Mouse (Mus musculus) neural tube, embryonic 13.5 days (tissue): ENCODE results near the gene Tmed1. TPM values are rescaled to one million over a fixed set of nuclear protein-coding genes. Genes with fewer than 3 reads are reported as not detected.
A peak's percentile ranks its signal among the peaks of the same experiment; 100 is the strongest.

Experiments used
- ATAC-seq: fragments of 200-750 bp; cut with Nextera tagmentation; 2 replicates; pipeline ENCODE4 v1.8.0; 2017; ENCODE audit warnings: low read depth, mild to moderate bottlenecking, moderate TSS enrichment, moderate library complexity
- H3K27ac ChIP-seq: fragments of 300-500 bp; sonication (generic); replicated peaks from 2 replicates; pipeline ENCODE4 v1.5.1; 2015; ENCODE audit warnings: moderate library complexity, mild to moderate bottlenecking, inconsistent platforms
- H3K27me3 ChIP-seq: fragments of 300-500 bp; sonication (generic); 2 replicates; pipeline ENCODE4 v1.6.1; 2015; ENCODE audit warnings: mild to moderate bottlenecking, inconsistent platforms
- H3K36me3 ChIP-seq: fragments of 300-500 bp; sonication (generic); 2 replicates; pipeline ENCODE4 v1.6.1; 2015; ENCODE audit warnings: mild to moderate bottlenecking, inconsistent platforms
- H3K4me1 ChIP-seq: fragments of 300-500 bp; sonication (generic); replicated peaks from 2 replicates; pipeline ENCODE4 v1.6.1; 2015; ENCODE audit warnings: inconsistent platforms
- H3K4me2 ChIP-seq: fragments of 300-500 bp; sonication (generic); 2 replicates; pipeline ENCODE4 v1.6.1; 2015; ENCODE audit warnings: inconsistent platforms, mild to moderate bottlenecking, moderate library complexity
- H3K4me3 ChIP-seq: fragments of 300-500 bp; sonication (generic); 2 replicates; pipeline ENCODE4 v1.5.1; 2015; ENCODE audit warnings: mild to moderate bottlenecking, inconsistent platforms
- H3K9ac ChIP-seq: fragments of 300-500 bp; sonication (generic); 2 replicates; pipeline ENCODE4 v1.6.1; 2015; ENCODE audit warnings: moderate library complexity, mild to moderate bottlenecking, inconsistent platforms
- H3K9me3 ChIP-seq: fragments of 300-500 bp; sonication (generic); 2 replicates; pipeline ENCODE4 v1.6.1; 2016; ENCODE audit warnings: inconsistent platforms
- WGBS: fragments of 180-500 bp; shearing (Covaris S2); methylation state at CpG from one replicate; pipeline ENCODE4 v1.1.7; 2015; 5-methylcytosine and 5-hydroxymethylcytosine counted together
- polyA plus RNA-seq: library from polyadenylated mRNA; unstranded; fragments of >200 nt; fragmentation: Nextera tagmentation; extraction: Ambion mirVana; gene quantifications from 2 replicates; pipeline ENCODE4 v1.2.1, GENCODE M21; 2015

Tmed1 gene
- polyA plus RNA-seq, result 52.8 and 53.9 TPM in 2 replicates

GRCm38 (mm10) chr9:21509772-21510688 is at the start of gene Tmed1:
Gene Tmed1 (minus strand): TSS chr9:21510252.
- WGBS, result under 1% methylated on average over 44 of the region's 44 CpGs
- ATAC-seq, result peak; percentile 96
- H3K36me3 ChIP-seq, result peaks cover 37% of the 10 kb centered on the region
- H3K4me1 ChIP-seq, result peaks cover 19% of the 10 kb centered on the region
- peak within 1 kb of the TSS; percentile 78 for H3K9ac ChIP-seq
- H3K27me3 ChIP-seq, result no peaks in the 10 kb centered on the region
- H3K27ac ChIP-seq, result peak within 1 kb of the TSS; percentile 93
- no peaks in the 10 kb centered on the region for H3K9me3 ChIP-seq
- peak within 1 kb of the TSS; percentile 63 for H3K4me3 ChIP-seq
- peak within 1 kb of the TSS; percentile 66 for H3K4me2 ChIP-seq

- H3K27me3 ChIP-seq, result no peaks in the 10 kb centered on the region
- no peaks in the 10 kb centered on the region for H3K9me3 ChIP-seq
- no peak overlapping the region for H3K9ac ChIP-seq
- peaks cover 24% of the 10 kb centered on the region for H3K4me1 ChIP-seq
- ATAC-seq, result no peak
- H3K27ac ChIP-seq, result no peak overlapping the region
- no peak overlapping the region for H3K4me2 ChIP-seq
- WGBS, result 95% methylated on average over 3 of the region's 3 CpGs
- peaks cover 21% of the 10 kb centered on the region for H3K36me3 ChIP-seq
- no peak overlapping the region for H3K4me3 ChIP-seq
Observed at GRCm38 (mm10) chr9:21559151-21559550, 49.1 kb upstream of the Tmed1 start.

GRCm38 (mm10) chr9:21558366-21558765 is 48.3 kb upstream of the Tmed1 start:
- H3K4me1 ChIP-seq, result peaks cover 24% of the 10 kb centered on the region
- 85% methylated on average over 4 of the region's 4 CpGs for WGBS
- no peak overlapping the region for H3K9ac ChIP-seq
- peaks cover 29% of the 10 kb centered on the region for H3K36me3 ChIP-seq
- H3K27ac ChIP-seq, result no peak overlapping the region
- ATAC-seq, result no peak
- no peak overlapping the region for H3K4me3 ChIP-seq
- no peaks in the 10 kb centered on the region for H3K27me3 ChIP-seq
- no peak overlapping the region for H3K4me2 ChIP-seq
- H3K9me3 ChIP-seq, result no peaks in the 10 kb centered on the region

GRCm38 (mm10) chr9:21557556-21557955 is 47.5 kb upstream of the Tmed1 start:
- 89% methylated on average over 2 of the region's 2 CpGs for WGBS

GRCm38 (mm10) chr9:21556996-21557395 is 46.9 kb upstream of the Tmed1 start:
- no peaks in the 10 kb centered on the region for H3K27me3 ChIP-seq
- no peak overlapping the region for H3K4me2 ChIP-seq
- WGBS, result 83% methylated on average over 2 of the region's 2 CpGs
- no peak overlapping the region for H3K4me3 ChIP-seq
- no peaks in the 10 kb centered on the region for H3K9me3 ChIP-seq
- peaks cover 24% of the 10 kb centered on the region for H3K4me1 ChIP-seq
- no peak for ATAC-seq
- peaks cover 30% of the 10 kb centered on the region for H3K36me3 ChIP-seq
- no peak overlapping the region for H3K9ac ChIP-seq
- 0 out of 2 replicates have a peak overlapping the region, but pooled peaks have one; percentile 33 for H3K27ac ChIP-seq

More at GRCm38 (mm10) chr9:21557556-21557955, 47.5 kb upstream of the Tmed1 start:
- peaks cover 32% of the 10 kb centered on the region for H3K36me3 ChIP-seq
- no peak overlapping the region for H3K9ac ChIP-seq
- no peaks in the 10 kb centered on the region for H3K27me3 ChIP-seq
- no peak for ATAC-seq
- no peaks in the 10 kb centered on the region for H3K9me3 ChIP-seq
- H3K4me1 ChIP-seq, result peaks cover 24% of the 10 kb centered on the region
- no peak overlapping the region for H3K4me3 ChIP-seq
- no peak overlapping the region for H3K4me2 ChIP-seq
- H3K27ac ChIP-seq, result 0 out of 2 replicates have a peak overlapping the region, but pooled peaks have one; percentile 33

GRCm38 (mm10) chr9:21555198-21555742 is 45.2 kb upstream of the Tmed1 start:
- ATAC-seq, result no peak
- WGBS, result 85% methylated on average over 6 of the region's 6 CpGs
- H3K4me1 ChIP-seq, result peaks cover 34% of the 10 kb centered on the region
- peaks cover 33% of the 10 kb centered on the region for H3K36me3 ChIP-seq
- no peak overlapping the region for H3K9ac ChIP-seq
- H3K9me3 ChIP-seq, result no peaks in the 10 kb centered on the region
- H3K4me2 ChIP-seq, result no peak overlapping the region
- H3K4me3 ChIP-seq, result no peak overlapping the region
- H3K27me3 ChIP-seq, result no peaks in the 10 kb centered on the region
- no peak overlapping the region for H3K27ac ChIP-seq

GRCm38 (mm10) chr9:21553607-21554273 is 43.7 kb upstream of the Tmed1 start:
- peaks cover 39% of the 10 kb centered on the region for H3K36me3 ChIP-seq
- ATAC-seq, result no peak
- 91% methylated on average over 6 of the region's 6 CpGs for WGBS

GRCm38 (mm10) chr9:21551049-21551448 is 41.0 kb upstream of the Tmed1 start:
- 92% methylated on average over 2 of the region's 2 CpGs for WGBS
- H3K27ac ChIP-seq, result no peak overlapping the region
- no peak overlapping the region for H3K4me2 ChIP-seq
- H3K9ac ChIP-seq, result no peak overlapping the region
- H3K27me3 ChIP-seq, result no peaks in the 10 kb centered on the region
- H3K4me3 ChIP-seq, result no peak overlapping the region
- H3K4me1 ChIP-seq, result peaks cover 33% of the 10 kb centered on the region
- no peaks in the 10 kb centered on the region for H3K9me3 ChIP-seq
- peaks cover 32% of the 10 kb centered on the region for H3K36me3 ChIP-seq
- no peak for ATAC-seq

More at GRCm38 (mm10) chr9:21553607-21554273, 43.7 kb upstream of the Tmed1 start:
- Histone ChIP-seq H3K4me2 (no peak overlapping the region), H3K9me3 (no peaks in the 10 kb centered on the region), H3K4me1 (peaks cover 41% of the 10 kb centered on the region), H3K27me3 (no peaks in the 10 kb centered on the region), H3K27ac (no peak overlapping the region), H3K9ac (no peak overlapping the region), H3K4me3 (no peak overlapping the region)

- Histone ChIP-seq H3K27ac (peak overlapping the region; percentile 99), H3K4me1 (peaks cover 48% of the 10 kb centered on the region), H3K27me3 (no peaks in the 10 kb centered on the region), H3K9ac (peak overlapping the region; percentile 96), H3K36me3 (peaks cover 17% of the 10 kb centered on the region), H3K9me3 (no peaks in the 10 kb centered on the region), H3K4me2 (peak overlapping the region; percentile 89), H3K4me3 (peak overlapping the region; percentile 58)
- peak; percentile 19 for ATAC-seq
- WGBS, result under 1% methylated on average over 49 of the region's 66 CpGs
Observed at GRCm38 (mm10) chr9:21547075-21547941, 37.3 kb upstream of the Tmed1 start.

- H3K27me3 ChIP-seq, result no peaks in the 10 kb centered on the region
- peaks cover 17% of the 10 kb centered on the region for H3K36me3 ChIP-seq
- peak within 1 kb of the TSS; percentile 58 for H3K4me3 ChIP-seq
- ATAC-seq, result peak; percentile 49
- peak within 1 kb of the TSS; percentile 89 for H3K4me2 ChIP-seq
- H3K9ac ChIP-seq, result peak within 1 kb of the TSS; percentile 96
- no peaks in the 10 kb centered on the region for H3K9me3 ChIP-seq
- peak within 1 kb of the TSS; percentile 99 for H3K27ac ChIP-seq
- WGBS, result under 1% methylated on average over 29 of the region's 52 CpGs
- peaks cover 48% of the 10 kb centered on the region for H3K4me1 ChIP-seq
Observed at GRCm38 (mm10) chr9:21546789-21547074, 36.7 kb upstream of the Tmed1 start, which contains the start of gene Carm1. Gene Carm1 (plus strand): TSS chr9:21546894.
